Mouse (Mus musculus) lung, embryonic 15.5 days (tissue): ENCODE measurements around the gene Hcn3. TPM values are rescaled to one million over a fixed set of nuclear protein-coding genes. Genes with fewer than 3 reads are reported as not detected.

ENCODE experiments used
- ATAC-seq: fragments of 200-750 bp; cut with Nextera tagmentation; 2 replicates; pipeline ENCODE4 v1.8.0; 2017; ENCODE audit warnings: moderate number of reproducible peaks, borderline replicate concordance; ENCODE audit not compliant: low FRiP score, low TSS enrichment; ENCODE audit errors: extremely low read depth
- H3K27ac ChIP-seq: fragments of 300-500 bp; sonication (generic); 2 replicates; pipeline ENCODE4 v1.5.1; 2015; ENCODE audit warnings: moderate library complexity, mild to moderate bottlenecking, inconsistent platforms
- H3K27me3 ChIP-seq: fragments of 300-500 bp; sonication (generic); 2 replicates; pipeline ENCODE4 v1.6.1; 2015; ENCODE audit warnings: inconsistent platforms
- H3K36me3 ChIP-seq: fragments of 300-500 bp; sonication (generic); 2 replicates; pipeline ENCODE4 v1.6.1; 2015; ENCODE audit warnings: inconsistent platforms
- H3K4me1 ChIP-seq: fragments of 300-500 bp; sonication (generic); 2 replicates; pipeline ENCODE4 v1.6.1; 2015; ENCODE audit warnings: inconsistent platforms
- H3K4me2 ChIP-seq: fragments of 300-500 bp; sonication (generic); 2 replicates; pipeline ENCODE4 v1.6.1; 2015; ENCODE audit warnings: inconsistent platforms, mild to moderate bottlenecking, moderate library complexity
- H3K4me3 ChIP-seq: fragments of 300-500 bp; sonication (generic); 2 replicates; pipeline ENCODE4 v1.5.1; 2015; ENCODE audit warnings: mild to moderate bottlenecking, inconsistent platforms
- H3K9ac ChIP-seq: fragments of 300-500 bp; sonication (generic); 2 replicates; pipeline ENCODE4 v1.6.1; 2015; ENCODE audit warnings: inconsistent platforms
- H3K9me3 ChIP-seq: fragments of 300-500 bp; sonication (generic); 2 replicates; pipeline ENCODE4 v1.6.1; 2016; ENCODE audit warnings: inconsistent platforms
- WGBS: fragments of 180-500 bp; shearing (Covaris S2); methylation state at CpG from one replicate; pipeline ENCODE4 v1.1.7; 2015; 5-methylcytosine and 5-hydroxymethylcytosine counted together
- polyA plus RNA-seq: library from polyadenylated mRNA; unstranded; fragments of >200 nt; fragmentation: Nextera tagmentation; extraction: Ambion mirVana; gene quantifications from 2 replicates; pipeline ENCODE4 v1.2.1, GENCODE M21; 2015

Gene Hcn3
- polyA plus RNA-seq, 1 experiment from 2014 or later, result 1.9 TPM

- H3K36me3 ChIP-seq, result no peaks in the 10 kb centered on the region
- H3K27me3 ChIP-seq, result no peaks in the 10 kb centered on the region
- ATAC-seq, result no peak
These were observed 53.1 kb downstream of the Hcn3 start for GRCm38 (mm10) chr3:89106881-89107280.

GRCm38 (mm10) chr3:89103291-89103595, 56.8 kb downstream of the Hcn3 start:
- Histone ChIP-seq H3K36me3 (peaks cover 16% of the 10 kb centered on the region; the same call in 1 of the 2 replicates), H3K4me1 (peaks cover 25% of the 10 kb centered on the region), H3K27me3 (no peaks in the 10 kb centered on the region), H3K9me3 (no peaks in the 10 kb centered on the region), H3K4me3 (no peak overlapping the region), H3K9ac (no peak overlapping the region), H3K27ac (no peak overlapping the region), H3K4me2 (no peak overlapping the region)
- ATAC-seq, result no peak
- 61% methylated on average over 4 of the region's 4 CpGs for WGBS

More at GRCm38 (mm10) chr3:89106881-89107280, 53.1 kb downstream of the Hcn3 start:
- Histone ChIP-seq H3K27ac (no peak overlapping the region), H3K4me3 (no peak overlapping the region), H3K9me3 (no peaks in the 10 kb centered on the region), H3K4me1 (peaks cover 4% of the 10 kb centered on the region; the same call in 1 of the 2 replicates), H3K9ac (no peak overlapping the region), H3K4me2 (no peak overlapping the region)

GRCm38 (mm10) chr3:89102495-89103290, 57.3 kb downstream of the Hcn3 start:
- Histone ChIP-seq H3K27ac (peak overlapping the region; percentile 62; the same call in 1 of the 2 replicates), H3K4me1 (peaks cover 25% of the 10 kb centered on the region), H3K4me3 (peak overlapping the region; percentile 64; the same call in 1 of the 2 replicates), H3K9me3 (no peaks in the 10 kb centered on the region), H3K36me3 (peaks cover 22% of the 10 kb centered on the region; the same call in 1 of the 2 replicates), H3K4me2 (peak overlapping the region; percentile 87), H3K27me3 (no peaks in the 10 kb centered on the region), H3K9ac (0 out of 2 replicates have a peak overlapping the region, but pooled peaks have one; percentile 15)
- no peak for ATAC-seq
- 62% methylated on average over 12 of the region's 12 CpGs for WGBS

- H3K9ac ChIP-seq, result peak within 1 kb of the TSS; percentile 58
- peaks cover 25% of the 10 kb centered on the region for H3K4me1 ChIP-seq
- ATAC-seq, result peak; percentile 100
- peak within 1 kb of the TSS; percentile 87 for H3K4me2 ChIP-seq
- H3K36me3 ChIP-seq, result peaks cover 29% of the 10 kb centered on the region
- H3K4me3 ChIP-seq, result peak within 1 kb of the TSS; percentile 64
- peak within 1 kb of the TSS; percentile 62 for H3K27ac ChIP-seq
- no peaks in the 10 kb centered on the region for H3K9me3 ChIP-seq
- under 1% methylated on average over 26 of the region's 26 CpGs for WGBS
- H3K27me3 ChIP-seq, result no peaks in the 10 kb centered on the region
These were observed 58.0 kb downstream of the Hcn3 start, which contains the start of gene Fdps for GRCm38 (mm10) chr3:89101812-89102494. Gene Fdps (minus strand): TSS chr3:89101959.

GRCm38 (mm10) chr3:89101459-89101811, 58.6 kb downstream of the Hcn3 start:
- peak overlapping the region; percentile 58 for H3K9ac ChIP-seq
- H3K4me2 ChIP-seq, result peak overlapping the region; percentile 87
- H3K36me3 ChIP-seq, result peaks cover 32% of the 10 kb centered on the region
- ATAC-seq, result peak; percentile 9; the same call in 1 of the 2 replicates
- H3K4me1 ChIP-seq, result peaks cover 25% of the 10 kb centered on the region
- H3K27me3 ChIP-seq, result no peaks in the 10 kb centered on the region
- H3K27ac ChIP-seq, result peak overlapping the region; percentile 50
- peak overlapping the region; percentile 64 for H3K4me3 ChIP-seq
- WGBS, result 0% methylated on average over 19 of the region's 19 CpGs
- H3K9me3 ChIP-seq, result no peaks in the 10 kb centered on the region

GRCm38 (mm10) chr3:89100811-89101210, 59.2 kb downstream of the Hcn3 start, which contains the start of gene Gm43738:
Gene Gm43738 (minus strand): TSS chr3:89101099.
- peak within 1 kb of the TSS; percentile 50 for H3K27ac ChIP-seq
- peak within 1 kb of the TSS; percentile 64 for H3K4me3 ChIP-seq
- WGBS, result 15% methylated on average over 7 of the region's 7 CpGs
- H3K27me3 ChIP-seq, result no peaks in the 10 kb centered on the region
- peaks cover 25% of the 10 kb centered on the region for H3K4me1 ChIP-seq
- peak within 1 kb of the TSS; percentile 87 for H3K4me2 ChIP-seq
- no peaks in the 10 kb centered on the region for H3K9me3 ChIP-seq
- ATAC-seq, result no peak
- H3K36me3 ChIP-seq, result peaks cover 36% of the 10 kb centered on the region
- peak within 1 kb of the TSS; percentile 58 for H3K9ac ChIP-seq

Other genes with a start within 250 kb of the Hcn3 start
- 45.1 and 46.1 TPM in 2 replicates for gene Msto1, start 246.2 kb downstream of the Hcn3 start, polyA plus RNA-seq
- 16.9 and 20.1 TPM in 2 replicates for gene Ash1l, start 209.6 kb downstream of the Hcn3 start, polyA plus RNA-seq
- gene Dap3, start 209.0 kb downstream of the Hcn3 start, polyA plus RNA-seq, result 139 and 140 TPM in 2 replicates
- 16.0 and 16.6 TPM in 2 replicates for gene Rusc1, start 66.9 kb downstream of the Hcn3 start, polyA plus RNA-seq
- gene Gm43738, start 59.1 kb downstream of the Hcn3 start, polyA plus RNA-seq, result 0.17 TPM in 1 of 2 replicates, not detected in the other
- gene Fdps, start 58.2 kb downstream of the Hcn3 start, polyA plus RNA-seq, result 166 TPM in 2 replicates
- gene Pklr, start 24.1 kb downstream of the Hcn3 start, polyA plus RNA-seq, result 0.17 and 0.92 TPM in 2 replicates
- 27.8 and 28.9 TPM in 2 replicates for gene Clk2, start 4.6 kb upstream of the Hcn3 start, polyA plus RNA-seq
- gene Scamp3, start 17.3 kb upstream of the Hcn3 start, polyA plus RNA-seq, result 106 and 110 TPM in 2 replicates
- 12.9 and 18.4 TPM in 2 replicates for gene Fam189b, start 22.9 kb upstream of the Hcn3 start, polyA plus RNA-seq
- gene Gba, start 42.7 kb upstream of the Hcn3 start, polyA plus RNA-seq, result 37.2 and 42.6 TPM in 2 replicates
- 54.4 and 58.4 TPM in 2 replicates for gene Thbs3, start 55.0 kb upstream of the Hcn3 start, polyA plus RNA-seq
- 195 and 197 TPM in 2 replicates for gene Mtx1, start 66.9 kb upstream of the Hcn3 start, polyA plus RNA-seq
- gene Muc1, start 68.9 kb upstream of the Hcn3 start, polyA plus RNA-seq, result 74.3 and 88.9 TPM in 2 replicates
- gene Krtcap2, start 85.8 kb upstream of the Hcn3 start, polyA plus RNA-seq, result 282 and 311 TPM in 2 replicates
- gene Trim46, start 86.1 kb upstream of the Hcn3 start, polyA plus RNA-seq, result 7.2 and 7.9 TPM in 2 replicates
- 122 and 130 TPM in 2 replicates for gene Dpm3, start 99.2 kb upstream of the Hcn3 start, polyA plus RNA-seq
- gene Slc50a1, start 110.4 kb upstream of the Hcn3 start, polyA plus RNA-seq, result 62.3 and 65.4 TPM in 2 replicates
- 89.7 and 94.5 TPM in 2 replicates for gene Efna1, start 120.9 kb upstream of the Hcn3 start, polyA plus RNA-seq
- 5.8 and 6.0 TPM in 2 replicates for gene Efna3, start 162.8 kb upstream of the Hcn3 start, polyA plus RNA-seq
- gene Efna4, start 177.8 kb upstream of the Hcn3 start, polyA plus RNA-seq, result 29.0 and 29.9 TPM in 2 replicates
- 61.5 and 63.0 TPM in 2 replicates for gene Adam15, start 189.8 kb upstream of the Hcn3 start, polyA plus RNA-seq
- gene Dcst2, start 201.8 kb upstream of the Hcn3 start, polyA plus RNA-seq, result 0.11 and 0.19 TPM in 2 replicates
- gene Dcst1, start 205.1 kb upstream of the Hcn3 start, polyA plus RNA-seq, result 0.21 TPM in 1 of 2 replicates, not detected in the other
- 3.7 TPM in 2 replicates for gene Zbtb7b, start 234.6 kb upstream of the Hcn3 start, polyA plus RNA-seq
- gene Lenep, start 242.6 kb upstream of the Hcn3 start, polyA plus RNA-seq, result not detected in 2 replicates